Mouse (Mus musculus): Measurements from ENCODE around the gene Wwox. TPM values are rescaled to one million over a fixed set of nuclear protein-coding genes. Genes with fewer than 3 reads are reported as not detected.

Gene Wwox
- polyA plus RNA-seq, 1 experiment from 2014 or later = 11.3 TPM

DNA sequence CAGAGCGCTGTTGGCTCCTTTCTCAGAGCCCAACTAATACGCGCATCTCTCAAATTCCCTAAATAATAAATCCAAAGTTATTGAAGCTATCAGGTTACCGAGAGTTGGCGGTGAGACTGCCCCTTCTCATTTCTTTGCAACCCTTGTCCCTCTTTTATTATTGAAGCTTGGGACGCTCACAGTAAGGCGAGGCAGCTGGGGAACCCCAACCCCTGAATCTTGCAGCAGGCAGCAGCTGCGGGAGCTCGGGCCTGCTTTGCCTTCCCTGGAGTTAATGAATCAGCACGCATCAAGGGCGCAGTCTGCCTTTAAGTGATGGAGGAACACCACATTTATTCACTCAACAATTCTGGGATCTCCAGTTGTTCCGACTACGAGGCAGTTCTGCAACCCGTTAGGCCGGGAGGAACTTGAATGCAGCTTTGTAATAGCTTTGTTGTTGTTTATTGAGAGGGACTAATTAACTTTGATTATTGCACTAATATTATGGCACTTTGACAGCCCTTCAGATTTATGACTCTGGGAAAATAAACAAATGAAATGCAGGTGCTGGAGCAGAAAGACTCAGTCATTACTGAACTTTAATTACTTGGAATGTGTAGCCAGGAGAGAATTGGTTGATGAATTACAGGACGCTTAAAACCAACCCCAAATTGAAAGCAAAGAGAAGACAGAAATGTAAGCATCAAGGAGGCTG, 60.1 kb downstream of the Wwox start:
- no peak for ATAC-seq (ENCODE audit: insufficient number of reproducible peaks, insufficient read depth, low FRiP score, low read depth)
- 88% methylated on average over 16 of the region's 16 CpGs for WGBS
- H3K4me2 ChIP-seq (ENCODE audit: low read length) = no peak overlapping the region
- no peaks in the 10 kb centered on the region for H3K36me3 ChIP-seq (ENCODE audit: control insufficient read depth, insufficient read depth, low read length)
- H3K4me3 ChIP-seq (ENCODE audit: control insufficient read depth in 1 of 2, insufficient read depth in 1 of 2, low read depth in 1 of 2, low read length in 2 of 2) = no peak overlapping the region
- peaks cover 3% of the 10 kb centered on the region in 2 experiments; a peak in 3 of 4 replicates for H3K4me1 ChIP-seq (ENCODE audit: control insufficient read depth in 2 of 2, insufficient read depth in 2 of 2, low read length in 2 of 2)
- H3K9ac ChIP-seq (ENCODE audit: low read length) = no peak overlapping the region
- no peaks in the 10 kb centered on the region for H3K9me3 ChIP-seq (ENCODE audit: control insufficient read depth, low read length)
- no peak overlapping the region for H3K27ac ChIP-seq (replicated peaks in 1 of 2; ENCODE audit: control insufficient read depth in 1 of 2, insufficient read depth in 1 of 2, low read depth in 2 of 2, low read length in 2 of 2)
- H3K27me3 ChIP-seq (ENCODE audit: control insufficient read depth, insufficient read depth, low read length) = no peaks in the 10 kb centered on the region

DNA sequence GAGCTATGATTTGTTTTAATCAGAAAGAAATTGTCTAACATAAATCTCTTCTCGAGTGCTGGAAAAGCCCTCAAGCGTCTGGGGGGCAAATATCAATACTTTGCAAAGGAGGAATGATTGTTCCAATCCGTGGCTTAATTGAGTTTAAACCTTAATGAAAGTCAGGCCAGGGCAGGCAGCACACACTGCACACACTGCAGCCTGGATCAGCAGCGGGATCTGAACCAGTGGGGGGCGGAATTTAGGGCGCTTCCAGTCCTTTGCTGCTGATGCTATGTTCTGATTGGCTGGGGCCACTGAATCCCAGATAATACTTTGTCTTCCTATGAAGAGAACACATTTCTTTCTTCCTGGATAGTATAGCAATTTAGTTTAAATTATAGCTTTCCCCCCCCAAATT, 62.5 kb downstream of the Wwox start:
- Histone ChIP-seq H3K4me2 (ENCODE audit: low read length) (no peak overlapping the region), H3K27me3 (ENCODE audit: control insufficient read depth, insufficient read depth, low read length) (no peaks in the 10 kb centered on the region)
- no peak for ATAC-seq (ENCODE audit: insufficient number of reproducible peaks, insufficient read depth, low FRiP score, low read depth)

GRCm38 (mm10) chr8:114503196-114503595, 63.7 kb downstream of the Wwox start:
- Histone ChIP-seq H3K27ac (replicated peaks in 1 of 2; ENCODE audit: control insufficient read depth in 1 of 2, insufficient read depth in 1 of 2, low read depth in 2 of 2, low read length in 2 of 2) (no peak overlapping the region), H3K4me1 (ENCODE audit: control insufficient read depth in 2 of 2, insufficient read depth in 2 of 2, low read length in 2 of 2) (peaks cover 12 to 15% of the 10 kb centered on the region in 2 experiments), H3K36me3 (ENCODE audit: control insufficient read depth, insufficient read depth, low read length) (no peaks in the 10 kb centered on the region), H3K9ac (ENCODE audit: low read length) (no peak overlapping the region), H3K4me3 (ENCODE audit: control insufficient read depth in 1 of 2, insufficient read depth in 1 of 2, low read depth in 1 of 2, low read length in 2 of 2) (no peak overlapping the region), H3K4me2 (ENCODE audit: low read length) (no peak overlapping the region), H3K27me3 (ENCODE audit: control insufficient read depth, insufficient read depth, low read length) (no peaks in the 10 kb centered on the region), H3K9me3 (ENCODE audit: control insufficient read depth, low read length) (no peaks in the 10 kb centered on the region)
- WGBS = 86% methylated on average over 3 of the region's 3 CpGs
- no peak for ATAC-seq (ENCODE audit: insufficient number of reproducible peaks, insufficient read depth, low FRiP score, low read depth)

More for the DNA sequence above, 62.5 kb downstream of the Wwox start:
- Histone ChIP-seq H3K36me3 (ENCODE audit: control insufficient read depth, insufficient read depth, low read length) (no peaks in the 10 kb centered on the region), H3K9me3 (ENCODE audit: control insufficient read depth, low read length) (no peaks in the 10 kb centered on the region), H3K9ac (ENCODE audit: low read length) (no peak overlapping the region), H3K27ac (replicated peaks in 1 of 2; ENCODE audit: control insufficient read depth in 1 of 2, insufficient read depth in 1 of 2, low read depth in 2 of 2, low read length in 2 of 2) (no peak overlapping the region), H3K4me3 (ENCODE audit: control insufficient read depth in 1 of 2, insufficient read depth in 1 of 2, low read depth in 1 of 2, low read length in 2 of 2) (no peak overlapping the region), H3K4me1 (ENCODE audit: control insufficient read depth in 2 of 2, insufficient read depth in 2 of 2, low read length in 2 of 2) (peaks cover 12 to 15% of the 10 kb centered on the region in 2 experiments)
- 76% methylated on average over 6 of the region's 6 CpGs for WGBS

- H3K4me2 ChIP-seq (ENCODE audit: low read length) = peak overlapping the region; percentile 32
- no peaks in the 10 kb centered on the region for H3K9me3 ChIP-seq (ENCODE audit: control insufficient read depth, low read length)
- no peaks in the 10 kb centered on the region for H3K36me3 ChIP-seq (ENCODE audit: control insufficient read depth, insufficient read depth, low read length)
- no peaks in the 10 kb centered on the region for H3K27me3 ChIP-seq (ENCODE audit: control insufficient read depth, insufficient read depth, low read length)
- 37% methylated on average over 11 of the region's 11 CpGs for WGBS
- H3K4me3 ChIP-seq (ENCODE audit: control insufficient read depth in 1 of 2, insufficient read depth in 1 of 2, low read depth in 1 of 2, low read length in 2 of 2) = no peak overlapping the region
- ATAC-seq (ENCODE audit: insufficient number of reproducible peaks, insufficient read depth, low FRiP score, low read depth) = peak; percentile 46; the same call in 1 of the 2 replicates
- no peak overlapping the region for H3K27ac ChIP-seq (replicated peaks in 1 of 2; ENCODE audit: control insufficient read depth in 1 of 2, insufficient read depth in 1 of 2, low read depth in 2 of 2, low read length in 2 of 2)
- H3K4me1 ChIP-seq (ENCODE audit: control insufficient read depth in 2 of 2, insufficient read depth in 2 of 2, low read length in 2 of 2) = peaks cover 12 to 15% of the 10 kb centered on the region in 2 experiments
- H3K9ac ChIP-seq (ENCODE audit: low read length) = no peak overlapping the region
Observed at GRCm38 (mm10) chr8:114504889-114505288, 65.4 kb downstream of the Wwox start.

- Histone ChIP-seq H3K27ac (replicated peaks in 1 of 2; ENCODE audit: control insufficient read depth in 1 of 2, insufficient read depth in 1 of 2, low read depth in 2 of 2, low read length in 2 of 2) (no peak overlapping the region), H3K4me3 (ENCODE audit: control insufficient read depth in 1 of 2, insufficient read depth in 1 of 2, low read depth in 1 of 2, low read length in 2 of 2) (no peak overlapping the region), H3K27me3 (ENCODE audit: control insufficient read depth, insufficient read depth, low read length) (no peaks in the 10 kb centered on the region), H3K9me3 (ENCODE audit: control insufficient read depth, low read length) (no peaks in the 10 kb centered on the region), H3K4me1 (ENCODE audit: control insufficient read depth in 2 of 2, insufficient read depth in 2 of 2, low read length in 2 of 2) (peaks cover 12 to 15% of the 10 kb centered on the region in 2 experiments), H3K36me3 (ENCODE audit: control insufficient read depth, insufficient read depth, low read length) (no peaks in the 10 kb centered on the region), H3K4me2 (ENCODE audit: low read length) (no peak overlapping the region), H3K9ac (ENCODE audit: low read length) (no peak overlapping the region)
- WGBS = 73% methylated on average over 18 of the region's 18 CpGs
- ATAC-seq (ENCODE audit: insufficient number of reproducible peaks, insufficient read depth, low FRiP score, low read depth) = no peak
Observed at GRCm38 (mm10) chr8:114505351-114506347, 66.2 kb downstream of the Wwox start.

GRCm38 (mm10) chr8:114507404-114507803, 67.9 kb downstream of the Wwox start:
- no peak overlapping the region for H3K27ac ChIP-seq (replicated peaks in 1 of 2; ENCODE audit: control insufficient read depth in 1 of 2, insufficient read depth in 1 of 2, low read depth in 2 of 2, low read length in 2 of 2)
- no peaks in the 10 kb centered on the region for H3K9me3 ChIP-seq (ENCODE audit: control insufficient read depth, low read length)
- H3K4me3 ChIP-seq (ENCODE audit: control insufficient read depth in 1 of 2, insufficient read depth in 1 of 2, low read depth in 1 of 2, low read length in 2 of 2) = no peak overlapping the region
- no peak for ATAC-seq (ENCODE audit: insufficient number of reproducible peaks, insufficient read depth, low FRiP score, low read depth)
- H3K4me1 ChIP-seq (ENCODE audit: control insufficient read depth in 2 of 2, insufficient read depth in 2 of 2, low read length in 2 of 2) = peaks cover 12 to 15% of the 10 kb centered on the region in 2 experiments
- no peaks in the 10 kb centered on the region for H3K36me3 ChIP-seq (ENCODE audit: control insufficient read depth, insufficient read depth, low read length)
- no peak overlapping the region for H3K4me2 ChIP-seq (ENCODE audit: low read length)
- H3K27me3 ChIP-seq (ENCODE audit: control insufficient read depth, insufficient read depth, low read length) = no peaks in the 10 kb centered on the region
- H3K9ac ChIP-seq (ENCODE audit: low read length) = no peak overlapping the region
- 76% methylated on average over 7 of the region's 7 CpGs for WGBS

DNA sequence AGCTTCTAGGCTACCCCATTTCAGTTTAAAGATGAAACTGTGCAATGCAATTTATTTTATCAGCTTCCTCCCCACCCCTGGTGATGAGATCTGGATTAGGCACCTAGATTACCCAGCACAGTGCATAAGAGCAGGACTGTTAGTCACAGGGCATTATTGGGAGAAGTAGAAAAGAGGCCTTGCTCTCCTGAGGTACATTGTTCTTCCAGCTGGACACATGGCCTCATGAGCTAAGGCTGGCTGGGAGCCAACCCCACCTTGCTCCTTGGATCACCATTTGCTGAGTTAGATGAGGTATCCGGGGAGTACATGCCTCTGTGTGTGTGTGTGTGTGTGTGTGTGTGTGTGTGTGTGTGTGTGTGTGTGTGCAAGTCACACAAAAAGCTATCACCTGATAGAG, 70.8 kb downstream of the Wwox start:
- no peak overlapping the region for H3K9ac ChIP-seq (ENCODE audit: low read length)
- 48% methylated on average over 1 of the region's 1 CpGs for WGBS
- ATAC-seq (ENCODE audit: insufficient number of reproducible peaks, insufficient read depth, low FRiP score, low read depth) = no peak

More for the DNA sequence above, 70.8 kb downstream of the Wwox start:
- no peak overlapping the region for H3K4me2 ChIP-seq (ENCODE audit: low read length)
- H3K27me3 ChIP-seq (ENCODE audit: control insufficient read depth, insufficient read depth, low read length) = no peaks in the 10 kb centered on the region
- no peak overlapping the region for H3K27ac ChIP-seq (replicated peaks in 1 of 2; ENCODE audit: control insufficient read depth in 1 of 2, insufficient read depth in 1 of 2, low read depth in 2 of 2, low read length in 2 of 2)
- no peaks in the 10 kb centered on the region for H3K9me3 ChIP-seq (ENCODE audit: control insufficient read depth, low read length)
- H3K36me3 ChIP-seq (ENCODE audit: control insufficient read depth, insufficient read depth, low read length) = no peaks in the 10 kb centered on the region
- H3K4me3 ChIP-seq (ENCODE audit: control insufficient read depth in 1 of 2, insufficient read depth in 1 of 2, low read depth in 1 of 2, low read length in 2 of 2) = no peak overlapping the region
- H3K4me1 ChIP-seq (ENCODE audit: control insufficient read depth in 2 of 2, insufficient read depth in 2 of 2, low read length in 2 of 2) = peaks cover 5 to 6% of the 10 kb centered on the region in 2 experiments
